Mouse (Mus musculus): ENCODE data around the gene Sv2a.

Sv2a gene

GRCm38 (mm10) chr3:96180727-96181477 lies at the start of gene Sv2a:
Gene Sv2a (plus strand): TSS chr3:96181151.
- DNase-seq (ENCODE audit: low spot score): peak; percentile 60

- DNase-seq (ENCODE audit: low spot score): no peak
Measured at GRCm38 (mm10) chr3:96132478-96132877, 48.5 kb upstream of the Sv2a start.

- no peak for DNase-seq (ENCODE audit: low spot score)
Measured at GRCm38 (mm10) chr3:96133327-96133905, 47.5 kb upstream of the Sv2a start.

- DNase-seq (ENCODE audit: low spot score): no peak
Measured at GRCm38 (mm10) chr3:96135011-96135410, 45.9 kb upstream of the Sv2a start.

GRCm38 (mm10) chr3:96147950-96148349 lies 33.0 kb upstream of the Sv2a start:
- peak; percentile 77 for DNase-seq (ENCODE audit: low spot score)

GRCm38 (mm10) chr3:96151836-96152235 lies 29.1 kb upstream of the Sv2a start:
- DNase-seq (ENCODE audit: low spot score): no peak

GRCm38 (mm10) chr3:96152611-96153010 lies 28.3 kb upstream of the Sv2a start:
- DNase-seq (ENCODE audit: low spot score): no peak

- DNase-seq (ENCODE audit: low spot score): no peak
Measured at GRCm38 (mm10) chr3:96155501-96155900, 25.4 kb upstream of the Sv2a start.

- DNase-seq (ENCODE audit: low spot score): no peak
Measured at GRCm38 (mm10) chr3:96159820-96160219, 21.1 kb upstream of the Sv2a start.

- peak; percentile 53 for DNase-seq (ENCODE audit: low spot score)
Measured at GRCm38 (mm10) chr3:96160222-96160802, 20.6 kb upstream of the Sv2a start.

- DNase-seq (ENCODE audit: low spot score): peak; percentile 58
Measured at GRCm38 (mm10) chr3:96160803-96161516, 20.0 kb upstream of the Sv2a start.

- DNase-seq (ENCODE audit: low spot score): no peak
Measured at GRCm38 (mm10) chr3:96161869-96162840, 18.8 kb upstream of the Sv2a start, which contains the start of gene Mtmr11. Gene Mtmr11 (plus strand): TSS chr3:96162004.

- no peak for DNase-seq (ENCODE audit: low spot score)
Measured at GRCm38 (mm10) chr3:96163040-96163439, 17.9 kb upstream of the Sv2a start.

GRCm38 (mm10) chr3:96168466-96169158 lies 12.3 kb upstream of the Sv2a start:
- no peak for DNase-seq (ENCODE audit: low spot score)

GRCm38 (mm10) chr3:96170276-96170675 lies 10.7 kb upstream of the Sv2a start:
- no peak for DNase-seq (ENCODE audit: low spot score)

- no peak for DNase-seq (ENCODE audit: low spot score)
Measured at GRCm38 (mm10) chr3:96170976-96171545, 9.9 kb upstream of the Sv2a start.

GRCm38 (mm10) chr3:96171583-96172196 lies 9.3 kb upstream of the Sv2a start:
- no peak for DNase-seq (ENCODE audit: low spot score)

- peak; percentile 70 for DNase-seq (ENCODE audit: low spot score)
Measured at GRCm38 (mm10) chr3:96172197-96173178, 8.5 kb upstream of the Sv2a start, which contains the start of gene Sf3b4. Gene Sf3b4 (plus strand): TSS chr3:96172332.

GRCm38 (mm10) chr3:96173185-96173584 lies 7.8 kb upstream of the Sv2a start:
- no peak for DNase-seq (ENCODE audit: low spot score)

Data from left cerebral cortex, adult 11 months (tissue).